Mouse (Mus musculus): ENCODE measurements at regions not wholly inside any gene's neighbourhood (a gene's known extent, or its start where the extent isn't known, plus 50 kb on each side); places are given as distances from the start of the nearest gene placed in this dataset.

- no peak for TF ChIP-seq CTCF (IDR thresholded peaks at IDR 0.05; ENCODE audit: insufficient read depth, low read length)
- TF ChIP-seq POLR2A (IDR thresholded peaks at IDR 0.05; ENCODE audit: borderline replicate concordance, extremely low read depth, low read depth, low read length), result no peak
These were observed 114.3 kb upstream of the Sel1l start for GRCm38 (mm10) chr12:91963239-91963638.

Data from lung, adult 2 months (tissue).